7 mouse cellular contexts compared by ENCODE assay signal in the genomic region with DNA sequence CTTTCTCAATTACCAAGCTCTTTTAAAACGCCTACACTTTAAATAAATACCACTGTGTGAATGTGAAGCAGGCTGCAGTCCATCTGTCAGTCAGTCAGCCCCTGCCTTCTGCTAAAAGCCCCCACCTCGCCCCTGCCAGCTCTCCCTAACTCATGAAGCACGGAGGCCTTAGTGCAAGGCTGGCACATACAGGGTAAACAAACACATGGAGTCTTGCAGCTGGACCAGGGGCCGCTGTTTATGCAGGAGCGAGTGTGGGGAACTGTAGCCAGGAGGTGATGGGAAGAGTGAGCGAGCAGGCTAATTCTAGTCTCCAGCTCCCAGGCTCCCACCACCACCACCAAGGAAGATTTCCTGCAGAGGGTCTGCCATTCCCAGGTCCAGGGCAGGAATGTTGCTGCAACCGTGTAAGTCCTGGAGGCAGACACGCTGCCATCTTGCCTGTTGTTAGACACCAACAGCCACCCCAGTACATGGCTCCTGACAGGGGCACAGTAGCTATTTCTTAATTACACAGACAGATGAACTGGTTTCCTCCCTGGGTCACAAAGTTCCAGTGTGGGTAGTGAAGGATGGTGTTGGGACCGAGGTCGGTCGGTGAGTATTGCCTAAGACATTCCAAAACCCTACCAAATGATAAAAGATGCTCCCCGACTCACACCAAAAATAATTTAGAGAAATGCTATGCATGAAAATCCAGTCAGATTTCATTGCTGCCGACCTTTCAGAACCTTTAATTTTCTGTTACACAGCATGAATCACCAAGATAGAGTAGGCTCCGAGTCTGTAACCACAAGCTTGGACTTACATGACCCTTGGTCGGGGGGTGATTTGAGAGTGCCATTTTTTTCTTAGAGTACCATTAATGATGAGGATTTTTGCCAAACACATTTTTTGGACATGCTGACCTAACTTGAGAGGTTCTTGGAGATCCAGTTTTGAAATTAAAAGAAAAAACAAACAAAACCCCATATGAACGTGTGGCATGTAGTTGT. TPM values are rescaled to one million over a fixed set of nuclear protein-coding genes. Genes with fewer than 3 reads are reported as not detected.
A peak's percentile ranks its signal among the peaks of the same experiment; 100 is the strongest.
DNase-seq lines count a peak whose midpoint lies in the region; ATAC-seq and TF ChIP-seq lines count a peak whose summit lies in the region.

No protein-coding gene starts in this region.

- no peaks in the 10 kb centered on the region for H3K9me3 ChIP-seq in hindbrain, postnatal 0 days (ENCODE audit: low read length)
- no peaks in the 10 kb centered on the region for H3K9me3 ChIP-seq in neural tube, embryonic 14.5 days (ENCODE audit: control insufficient read depth, low read length)

- H3K4me1 ChIP-seq in hindbrain, postnatal 0 days (ENCODE audit: insufficient read depth, low read length), result peaks cover 26% of the 10 kb centered on the region
- H3K4me1 ChIP-seq in neural tube, embryonic 14.5 days (ENCODE audit: control insufficient read depth, insufficient read depth, low read length), result peaks cover 17% of the 10 kb centered on the region; the same call in 1 of the 2 replicates

- 0 out of 2 replicates have a peak overlapping the region, but pooled peaks have one; percentile 20 for H3K4me2 ChIP-seq in hindbrain, postnatal 0 days (ENCODE audit: low read depth, low read length)
- H3K4me2 ChIP-seq in neural tube, embryonic 14.5 days (ENCODE audit: low read depth, low read length), result 0 out of 2 replicates have a peak overlapping the region, but pooled peaks have one; percentile 14

- H3K27ac ChIP-seq in layer of hippocampus, adult 2 months, result peak overlapping the region; percentile 74
- H3K27ac ChIP-seq in hindbrain, postnatal 0 days, result peak overlapping the region; percentile 66; the same call in 1 of the 2 replicates
- no peak overlapping the region for H3K27ac ChIP-seq in neural tube, embryonic 14.5 days (ENCODE audit: low read depth, low read length)

- H3K9ac ChIP-seq in hindbrain, postnatal 0 days (replicated peaks; ENCODE audit: low read length), result no peak overlapping the region
- H3K9ac ChIP-seq in neural tube, embryonic 14.5 days (replicated peaks; ENCODE audit: low read depth, low read length), result no peak overlapping the region

- no peaks in the 10 kb centered on the region for H3K27me3 ChIP-seq in hindbrain, postnatal 0 days (ENCODE audit: insufficient read depth, low read length)
- H3K27me3 ChIP-seq in neural tube, embryonic 14.5 days (ENCODE audit: control insufficient read depth, insufficient read depth, low read length), result no peaks in the 10 kb centered on the region

- 38% methylated on average over 16 of the region's 16 CpGs for WGBS in hindbrain, postnatal 0 days
- 45% methylated on average over 16 of the region's 16 CpGs for WGBS in neural tube, embryonic 14.5 days

- no peaks in the 10 kb centered on the region for H3K36me3 ChIP-seq in hindbrain, postnatal 0 days (ENCODE audit: insufficient read depth, low read length)
- no peaks in the 10 kb centered on the region for H3K36me3 ChIP-seq in neural tube, embryonic 14.5 days (ENCODE audit: control insufficient read depth, insufficient read depth, low read length)

- peak; percentile 50 for ATAC-seq in hindbrain, postnatal 0 days
- ATAC-seq in neural tube, embryonic 14.5 days (ENCODE audit: low read depth), result peak; percentile 41; the same call in 1 of the 2 replicates

- no peak for TF ChIP-seq CTCF in layer of hippocampus, adult 2 months (conservative IDR thresholded peaks at IDR 0.05)
- TF ChIP-seq CTCF in hindbrain, postnatal 0 days (IDR thresholded peaks at IDR 0.05; ENCODE audit: low read depth), result no peak

- peak; percentile 32 to 43 for DNase-seq in layer of hippocampus, adult 2 months (ENCODE audit: low spot score in 2 of 2)
- no peak for DNase-seq in layer of hippocampus, adult 9-10 months (ENCODE audit: low spot score)
- DNase-seq in fibroblast of lung, adult 2 months (ENCODE audit: low read depth), result peak; percentile 62
- no peak for DNase-seq in hindbrain, postnatal 0 days (ENCODE audit: low spot score)
- no peak for DNase-seq in spleen, postnatal 36 days (ENCODE audit: low spot score in 2 of 2)
- DNase-seq in urinary bladder, postnatal 10 days (ENCODE audit: low spot score), result no peak

- no peak overlapping the region for H3K4me3 ChIP-seq in layer of hippocampus, adult 2 months
- no peak overlapping the region for H3K4me3 ChIP-seq in hindbrain, postnatal 0 days (ENCODE audit: low read length)
- H3K4me3 ChIP-seq in neural tube, embryonic 14.5 days (ENCODE audit: low read depth, low read length), result no peak overlapping the region

RNA-seq across cellular contexts. Expression of a gene that starts 20.0 kb away (rescaled TPM):
- 10 to 100 TPM in 1 of 2 experiments, 1 to 10 TPM in 1; 9.7 to 12.1 TPM for total RNA-seq in layer of hippocampus, adult 2 months (2021)
- 43.9 and 45.5 TPM in 2 replicates for total RNA-seq in hindbrain, postnatal 0 days (2014; rRNA removed)
- 6.8 and 8.1 TPM in 2 replicates for polyA plus RNA-seq in hindbrain, postnatal 0 days (2015; fragmentation: Nextera tagmentation; extraction: Ambion mirVana)
- 7.8 and 9.9 TPM in 2 replicates for polyA plus RNA-seq in neural tube, embryonic 14.5 days (2014; fragmentation: Nextera tagmentation; extraction: Ambion mirVana)

Comparison
In these comparisons a context has a peak if more than half of its experiments do, and no peak if none do; other contexts are left out.
1. DNase-seq: peak in layer of hippocampus, adult 2 months (2 of 2) and fibroblast of lung, adult 2 months (single experiment); none in layer of hippocampus, adult 9-10 months (single experiment), hindbrain, postnatal 0 days (single experiment), spleen, postnatal 36 days (0 of 2) and urinary bladder, postnatal 10 days (single experiment).